Mouse (Mus musculus): ENCODE measurements around the gene Adamts2. TPM values are rescaled to one million over a fixed set of nuclear protein-coding genes. Genes with fewer than 3 reads are reported as not detected.

Adamts2 gene
- total RNA-seq, 2 experiments from 2014 or later = 16.3 to 18.7 TPM

DNA sequence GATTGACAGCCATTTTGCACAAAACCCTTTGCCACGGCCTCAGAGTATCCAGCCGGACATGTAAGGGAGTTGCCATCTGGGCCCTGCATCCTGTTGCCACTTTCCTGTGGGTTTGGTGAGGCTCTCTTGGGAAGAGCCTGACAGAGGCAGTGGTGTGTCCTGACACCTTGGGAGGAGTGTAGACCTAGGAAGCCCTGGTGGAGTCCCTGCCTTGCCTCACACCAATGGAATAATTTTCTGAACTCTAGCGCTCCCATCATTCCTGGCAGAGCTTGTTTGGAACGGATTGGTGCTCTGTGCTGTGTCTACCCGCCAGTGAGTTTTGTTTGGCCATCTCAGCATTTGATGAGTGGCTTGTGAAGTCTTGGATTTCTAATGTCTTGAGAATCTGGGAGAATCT, 19.5 kb downstream of the Adamts2 start:
- DNase-seq = no peak
- intact Hi-C loops (cut with DNase I) = no loop called here

DNA sequence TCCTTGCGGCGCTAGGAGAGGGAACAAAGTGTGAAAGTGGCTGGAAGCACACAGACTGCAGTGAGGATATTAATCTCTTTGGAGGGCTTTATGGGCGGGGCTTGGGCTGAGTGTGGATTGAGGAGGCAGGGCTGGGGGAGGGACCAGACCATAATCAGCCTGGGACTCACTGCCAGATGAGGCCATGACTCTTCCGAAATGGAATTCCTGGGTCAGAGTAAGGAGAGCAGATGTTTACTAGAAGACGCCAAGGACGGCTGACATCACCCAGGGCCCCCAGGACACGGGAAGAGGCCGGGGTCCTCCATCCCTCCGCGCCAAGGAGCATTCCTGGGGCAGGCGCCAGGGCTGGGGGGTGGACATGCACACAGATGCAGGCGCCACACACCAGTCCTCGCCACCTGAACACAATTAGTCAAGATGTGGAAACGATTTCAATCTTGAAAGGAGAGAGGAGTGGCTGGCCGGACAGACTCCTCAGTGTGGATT, 20.4 kb downstream of the Adamts2 start:
- peak; percentile 64 to 69 for DNase-seq
- intact Hi-C loops (cut with DNase I) = no loop called here

DNA sequence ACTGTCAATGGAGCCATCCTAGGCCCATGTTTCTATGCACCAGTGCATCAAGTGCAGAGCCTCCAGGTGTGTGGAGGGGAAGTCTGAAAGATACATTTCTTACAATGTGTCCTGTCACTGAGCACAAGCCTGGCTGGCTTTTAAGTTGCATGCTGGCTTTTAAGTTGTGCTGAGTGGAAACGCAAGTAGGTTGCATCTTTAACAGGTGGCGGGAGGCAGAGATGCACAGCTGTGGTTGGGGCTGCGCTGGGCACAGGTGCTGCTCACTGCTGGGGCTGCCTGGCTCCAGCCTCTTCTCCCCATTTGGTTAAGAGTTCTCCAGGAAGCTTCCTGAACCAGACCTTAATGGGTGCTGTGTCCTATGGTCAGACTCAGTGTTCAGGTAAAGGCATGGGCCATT, 21.9 kb downstream of the Adamts2 start:
- intact Hi-C loops (cut with DNase I) = loop anchor here (2.0 kb wide), 1 partner anchor 145 kb away; no protein-coding TSS in a partner anchor

DNA sequence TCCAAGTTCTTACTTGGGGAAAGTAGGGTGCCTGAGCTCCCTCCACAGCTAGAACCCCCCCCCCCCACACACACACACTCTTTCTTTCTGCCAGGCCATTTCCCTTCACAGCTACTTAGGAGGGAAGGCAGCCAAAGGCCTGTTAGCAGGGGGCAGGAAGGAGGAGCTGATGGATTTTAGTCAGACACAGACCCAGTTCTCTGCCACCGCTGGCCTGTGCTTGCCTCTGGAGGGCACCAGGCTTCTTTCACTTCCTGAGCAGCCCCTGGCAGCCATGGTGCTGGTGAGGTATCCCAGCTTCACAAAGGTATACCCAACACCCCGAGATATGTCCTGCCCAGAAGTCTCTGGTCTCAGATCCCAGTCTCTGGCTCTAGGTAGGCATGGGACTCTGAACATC, 22.4 kb downstream of the Adamts2 start:
- DNase-seq = no peak
- intact Hi-C loops (cut with DNase I) = loop anchor here (2.0 kb wide), 1 partner anchor 145 kb away; no protein-coding TSS in a partner anchor

More for the DNA sequence above, 21.9 kb downstream of the Adamts2 start:
- no peak for DNase-seq

DNA sequence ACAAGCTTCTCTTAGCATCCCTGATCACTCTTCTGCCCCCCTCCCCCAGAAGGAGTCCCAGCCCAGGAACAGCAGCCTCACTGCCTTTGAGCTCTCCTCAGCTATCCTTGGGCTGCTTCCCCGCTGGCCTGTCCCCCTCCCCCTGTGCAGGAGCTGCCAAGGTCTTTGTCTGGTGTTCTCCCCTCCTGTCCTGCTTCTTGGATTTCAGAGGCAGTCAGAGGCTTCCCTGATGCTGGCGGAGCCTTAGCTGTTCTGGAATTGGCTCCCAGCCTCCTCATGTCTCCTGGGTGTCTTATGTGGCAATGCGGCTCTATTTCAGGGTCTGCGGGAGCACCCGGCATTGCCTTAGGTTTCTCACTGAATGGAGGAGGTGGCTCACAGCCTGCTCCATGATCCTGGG, 22.8 kb downstream of the Adamts2 start:
- intact Hi-C loops (cut with DNase I) = loop anchor here (2.0 kb wide), 1 partner anchor 144 kb away; no protein-coding TSS in a partner anchor
- peak in 1 of 2 experiments; percentile 51 for DNase-seq

DNA sequence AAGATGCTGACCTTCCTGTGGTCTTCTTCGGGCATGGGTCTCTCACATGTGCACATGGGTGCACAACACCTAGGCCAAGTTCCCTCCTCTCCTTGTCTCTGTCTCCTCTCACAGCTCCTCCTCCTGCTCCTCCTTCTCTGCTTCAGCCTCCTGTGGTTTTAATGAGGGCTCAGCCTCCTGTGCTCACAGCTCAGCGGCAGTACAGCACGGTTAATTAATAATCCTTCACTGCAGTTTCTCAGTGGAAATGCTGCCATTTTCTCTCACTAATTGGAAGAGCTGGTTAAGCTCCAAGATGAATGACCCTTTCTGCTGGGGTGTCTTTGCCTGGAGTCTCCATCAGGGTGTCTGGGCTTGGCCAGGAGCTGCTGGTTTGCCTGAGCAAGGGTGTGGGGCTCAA, 27.0 kb downstream of the Adamts2 start:
- DNase-seq = no peak
- intact Hi-C loops (cut with DNase I) = no loop called here

DNA sequence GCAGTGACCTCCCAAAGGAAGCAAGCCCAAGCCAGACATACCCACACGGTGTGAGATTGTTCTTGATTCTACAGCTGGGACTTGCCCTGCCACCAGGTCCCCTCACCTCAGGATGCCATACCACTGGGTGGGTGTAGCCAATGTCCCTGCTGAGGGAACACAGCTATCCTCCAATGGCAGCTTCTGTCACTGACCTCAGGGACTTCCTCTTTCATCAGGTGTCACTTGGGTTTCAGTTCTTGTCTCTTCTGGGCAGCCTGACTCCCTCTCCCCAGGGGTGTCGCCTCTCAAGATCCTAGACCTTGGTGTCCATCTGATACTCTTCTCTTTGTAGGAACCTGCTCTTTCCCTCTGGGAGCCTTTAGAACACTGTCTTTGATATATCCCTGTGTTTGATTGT, 28.6 kb downstream of the Adamts2 start:
- intact Hi-C loops (cut with DNase I) = loop anchor here (5.0 kb wide), 1 partner anchor 42 kb away; no protein-coding TSS in a partner anchor
- no peak for DNase-seq

DNA sequence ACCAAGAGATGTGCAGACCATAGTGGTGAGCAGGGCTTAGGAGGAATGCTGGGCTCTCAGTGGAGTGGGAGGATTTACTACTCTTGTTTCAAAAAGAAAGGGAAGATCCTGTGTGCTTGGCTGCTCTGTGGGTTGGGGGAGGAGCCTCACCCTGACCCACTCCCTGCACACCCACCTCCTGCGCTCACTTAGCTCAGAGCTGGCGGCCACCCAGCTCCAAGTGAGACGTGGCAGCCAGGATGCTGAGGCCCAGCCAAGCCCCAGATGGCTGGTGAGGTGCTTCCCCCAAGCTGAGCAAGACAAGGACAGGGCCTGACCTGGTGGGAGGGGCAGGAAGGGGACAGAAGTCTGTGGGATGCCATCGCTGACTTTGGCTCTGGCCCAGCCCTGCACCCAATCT, 30.4 kb downstream of the Adamts2 start:
- intact Hi-C loops (cut with DNase I) = loop anchor here (5.0 kb wide), 1 partner anchor 40 kb away; no protein-coding TSS in a partner anchor

DNA sequence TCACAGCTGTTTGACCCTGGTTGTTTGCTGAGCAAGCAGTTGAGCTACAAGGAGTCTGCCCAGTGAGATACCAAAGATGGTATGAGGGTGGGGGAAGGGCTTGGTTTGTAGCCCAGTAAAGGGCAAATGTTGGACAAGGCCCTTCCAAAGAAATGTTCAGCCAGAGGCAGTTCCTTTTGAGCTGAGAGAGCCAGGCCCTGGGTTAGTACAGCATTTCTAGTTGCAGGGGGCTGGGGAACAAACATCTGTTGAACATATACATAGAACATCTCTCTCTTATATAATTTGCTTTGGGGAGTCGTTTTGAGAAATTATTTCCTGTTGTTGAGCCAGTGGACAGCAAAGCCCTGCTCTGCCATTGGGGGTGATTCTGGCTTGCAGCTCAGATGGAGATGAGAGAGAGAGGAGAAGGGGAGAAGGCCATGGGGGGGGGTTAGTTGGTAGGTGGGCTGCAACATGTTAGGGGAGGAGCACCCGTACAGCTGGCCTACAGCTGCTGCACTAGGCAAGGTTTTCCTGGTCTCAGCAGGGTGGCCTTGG, 33.2 kb downstream of the Adamts2 start:
- intact Hi-C loops (cut with DNase I) = no loop called here
- DNase-seq = no peak

More for the DNA sequence above, 30.4 kb downstream of the Adamts2 start:
- peak; percentile 80 to 83 for DNase-seq

DNA sequence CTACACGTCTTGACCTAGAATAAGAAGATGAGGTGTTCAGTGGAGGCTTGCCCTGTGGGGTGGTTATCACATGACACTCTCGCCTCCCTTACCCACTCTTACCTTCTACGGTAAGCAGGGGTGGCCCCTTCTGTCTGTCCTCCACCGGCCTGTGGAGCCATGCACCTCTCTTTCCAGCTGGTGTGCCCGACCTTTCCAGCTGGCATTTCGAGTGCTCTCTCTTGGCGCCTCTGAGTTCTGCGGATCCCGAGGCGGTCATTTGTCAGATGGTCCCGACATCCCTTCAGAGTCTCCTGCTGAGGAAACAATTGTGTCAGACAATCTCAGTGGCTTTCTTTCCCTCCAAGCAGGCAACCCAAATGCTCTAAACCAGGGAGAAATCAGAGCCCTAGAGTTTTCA, 35.1 kb downstream of the Adamts2 start:
- intact Hi-C loops (cut with DNase I) = no loop called here
- no peak for DNase-seq

DNA sequence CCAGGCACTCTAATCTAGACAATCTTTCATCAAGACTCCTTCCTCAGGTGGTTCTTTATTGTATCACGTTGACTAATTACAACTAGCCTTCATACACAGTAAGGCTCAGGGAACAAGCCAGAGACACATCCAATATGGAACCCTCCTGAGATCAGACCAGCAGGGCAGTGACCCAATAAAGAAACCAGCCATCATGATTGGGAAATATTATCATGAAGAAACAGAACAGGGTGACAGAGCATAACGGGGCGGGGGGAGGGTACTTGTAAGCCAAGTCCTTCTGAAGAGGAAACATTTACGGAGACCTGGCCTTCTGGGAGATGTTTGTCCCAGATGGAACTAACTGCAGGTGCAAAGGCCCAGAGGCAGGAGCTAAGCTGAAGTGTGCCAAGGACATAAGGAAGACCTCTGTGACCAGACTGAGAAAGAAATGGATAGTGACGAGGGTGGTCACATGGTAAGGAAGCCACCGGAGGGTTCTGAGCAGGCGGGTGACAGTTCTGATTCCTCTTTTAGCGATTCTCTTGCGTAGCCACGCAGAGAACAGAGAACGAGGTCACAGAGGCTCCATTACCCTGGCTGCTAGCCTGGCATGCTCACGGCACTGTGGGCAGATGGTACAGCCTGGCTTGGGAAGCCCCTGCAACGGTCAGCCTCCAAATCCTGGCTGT, 36.4 kb downstream of the Adamts2 start:
- DNase-seq = no peak
- intact Hi-C loops (cut with DNase I) = no loop called here

DNA sequence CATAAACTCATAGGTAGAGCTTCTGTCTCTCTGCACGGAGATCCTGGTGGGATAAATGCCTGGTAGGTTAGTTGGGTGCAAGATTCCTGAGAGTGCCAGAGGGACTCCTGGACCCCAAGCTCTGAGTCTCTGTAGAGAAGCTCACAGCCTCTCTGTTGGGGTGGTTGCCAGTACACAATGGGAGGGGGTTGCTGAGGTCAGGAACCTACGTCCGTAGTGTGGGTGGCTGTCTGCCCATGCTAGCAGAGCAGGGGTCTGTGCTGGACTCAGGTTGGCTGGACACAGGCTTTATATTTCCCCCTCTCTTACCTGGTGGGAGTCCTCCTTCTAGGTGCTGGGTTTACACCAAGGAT, 37.0 kb downstream of the Adamts2 start:
- no peak for DNase-seq
- intact Hi-C loops (cut with DNase I) = no loop called here

DNA sequence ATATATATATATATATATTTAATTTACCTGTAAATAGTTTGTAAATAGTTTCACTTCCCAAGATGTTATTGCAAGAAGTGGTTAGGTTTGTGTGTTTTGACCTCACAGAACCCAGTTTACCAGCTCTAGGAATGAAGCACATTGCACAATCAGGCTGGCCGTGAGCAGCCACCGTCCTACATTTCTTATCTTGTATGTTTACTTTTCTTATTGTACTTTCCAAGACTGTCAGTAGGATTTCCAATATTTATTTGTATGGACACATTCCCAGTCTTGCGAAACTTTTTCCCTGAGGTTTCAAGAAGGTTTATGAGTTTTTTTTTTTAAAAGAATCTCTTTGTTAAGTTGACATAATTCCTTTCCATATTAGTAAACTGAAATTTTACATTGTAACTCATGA, 40.7 kb downstream of the Adamts2 start:
- no peak for DNase-seq
- intact Hi-C loops (cut with DNase I) = no loop called here

DNA sequence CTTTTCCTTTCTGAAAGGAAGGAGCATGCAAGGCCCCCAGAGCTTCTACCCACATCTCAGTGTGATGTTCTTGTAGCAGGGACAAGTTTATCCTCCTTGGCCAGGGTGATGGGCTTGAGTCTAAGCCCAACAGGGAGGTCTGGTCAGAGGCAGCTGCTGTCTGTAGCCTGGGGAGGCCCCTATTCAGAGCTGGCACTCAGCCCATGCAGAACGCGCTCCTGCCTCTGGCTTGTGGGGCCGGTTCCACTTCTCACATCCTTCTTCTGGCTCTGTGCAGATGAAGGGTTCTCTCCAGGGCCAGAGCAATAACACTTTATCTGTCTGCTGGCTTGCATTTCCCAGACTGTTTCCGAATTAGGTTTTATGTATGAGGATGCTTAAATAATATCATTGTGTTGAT, 44.3 kb downstream of the Adamts2 start:
- peak; percentile 63 to 64 for DNase-seq
- intact Hi-C loops (cut with DNase I) = no loop called here

DNA sequence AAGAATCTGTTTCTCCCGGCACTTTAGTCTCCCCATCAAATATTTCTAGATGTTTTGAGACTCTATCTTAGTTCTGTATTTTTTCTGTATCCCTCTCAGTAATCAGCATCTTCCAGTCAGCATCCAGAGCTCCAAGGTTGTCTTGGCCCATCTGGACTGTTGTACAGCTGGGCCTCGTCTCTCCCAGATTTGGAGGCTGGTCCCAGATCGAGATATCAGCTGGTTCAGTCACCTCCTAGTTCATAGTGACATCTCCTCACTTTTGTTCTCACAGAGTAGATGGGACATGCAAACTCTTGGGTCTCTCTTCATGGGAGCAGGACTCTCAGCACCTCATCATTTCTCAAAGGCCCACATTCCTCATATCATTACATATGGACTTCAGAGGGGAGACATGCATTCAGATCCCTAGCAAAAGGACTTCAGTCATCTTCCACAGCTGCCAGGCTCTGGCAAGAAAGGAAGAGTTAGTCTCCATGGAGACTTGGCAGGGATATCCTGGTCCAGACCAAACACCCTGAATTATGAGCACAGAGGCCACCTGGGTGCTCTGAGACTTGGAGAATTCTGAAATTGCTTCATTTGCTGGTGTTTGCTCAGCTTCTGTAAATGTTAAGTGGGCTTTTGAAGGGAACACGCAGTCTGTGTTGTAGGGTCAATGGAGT, 46.4 kb downstream of the Adamts2 start:
- intact Hi-C loops (cut with DNase I) = no loop called here
- peak in 1 of 2 experiments; percentile 56 for DNase-seq

DNA sequence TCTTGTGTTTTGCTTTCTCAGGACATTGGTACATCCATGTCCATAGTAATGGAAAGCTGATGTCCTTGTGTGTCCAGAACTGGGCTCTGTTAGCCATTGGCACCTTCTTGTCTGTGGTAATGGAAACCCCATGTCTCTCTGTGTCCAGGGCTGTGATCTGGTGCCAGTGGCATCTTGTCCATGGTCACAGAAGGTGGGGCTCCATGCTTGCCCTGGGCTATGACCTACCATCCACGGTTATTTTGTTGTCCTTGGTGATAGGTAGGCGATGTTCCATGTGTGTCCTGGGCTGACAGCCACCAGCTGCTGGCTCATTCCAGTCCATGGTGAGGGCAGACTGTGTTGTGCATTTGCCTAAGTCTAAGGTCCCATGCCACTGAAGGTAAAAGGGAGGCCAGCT, 48.2 kb downstream of the Adamts2 start:
- DNase-seq = peak in 1 of 2 experiments; percentile 37
- intact Hi-C loops (cut with DNase I) = loop anchor here (2.0 kb wide), 1 partner anchor 23 kb away; no protein-coding TSS in a partner anchor

DNA sequence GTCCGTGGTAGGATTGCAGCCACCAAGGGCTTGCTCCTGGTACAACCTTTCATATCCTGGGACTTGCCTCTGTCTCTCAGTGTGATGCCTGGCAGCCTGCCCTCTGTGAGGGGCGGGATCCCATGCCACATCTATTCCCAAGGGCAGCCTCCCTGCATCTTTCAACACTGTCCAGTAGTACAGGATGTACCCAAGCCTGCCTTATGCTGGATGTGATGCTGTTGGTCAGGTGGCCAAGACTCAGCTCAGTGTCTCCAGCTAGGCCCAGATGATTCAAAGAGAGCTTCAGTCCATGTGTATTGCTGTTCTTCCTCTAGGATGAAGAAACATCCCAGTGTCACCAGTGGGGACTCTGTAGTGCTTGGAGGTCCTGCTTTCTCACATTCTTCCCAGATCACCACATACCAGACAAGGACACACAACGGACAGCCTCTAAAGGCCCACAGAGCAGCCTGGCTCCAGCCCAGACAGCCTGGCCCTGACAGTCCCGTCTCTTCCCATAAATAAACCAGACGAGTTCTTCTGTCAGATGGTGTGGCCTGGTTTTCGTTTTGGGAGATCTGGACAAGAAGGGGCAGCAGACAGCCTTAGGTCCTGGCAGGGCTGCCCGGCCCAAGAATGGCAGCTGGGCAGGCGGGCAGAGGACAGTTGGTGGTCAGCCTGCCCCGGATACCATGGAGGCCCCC, 52.0 kb downstream of the Adamts2 start:
- intact Hi-C loops (cut with DNase I) = no loop called here
- peak; percentile 46 to 60 for DNase-seq

DNA sequence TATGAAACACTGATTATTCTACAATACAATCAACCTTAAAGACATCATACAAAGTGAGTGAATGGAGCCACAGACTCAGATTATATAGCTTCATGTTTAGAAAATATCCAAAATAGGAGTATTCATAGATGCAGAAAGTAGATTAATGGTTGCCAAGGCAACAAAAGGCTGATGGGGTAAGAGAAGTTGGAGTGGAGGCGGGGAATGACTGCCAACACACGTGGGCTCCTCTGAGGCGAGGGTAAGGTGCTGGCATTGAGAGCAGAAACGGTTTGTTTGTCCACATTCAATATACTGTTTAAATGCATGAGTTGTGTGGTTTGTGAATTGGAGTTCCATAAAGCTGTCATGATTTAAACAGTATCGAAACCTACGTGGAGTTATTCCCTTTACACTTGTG, 56.9 kb downstream of the Adamts2 start:
- intact Hi-C loops (cut with DNase I) = no loop called here
- no peak for DNase-seq

DNA sequence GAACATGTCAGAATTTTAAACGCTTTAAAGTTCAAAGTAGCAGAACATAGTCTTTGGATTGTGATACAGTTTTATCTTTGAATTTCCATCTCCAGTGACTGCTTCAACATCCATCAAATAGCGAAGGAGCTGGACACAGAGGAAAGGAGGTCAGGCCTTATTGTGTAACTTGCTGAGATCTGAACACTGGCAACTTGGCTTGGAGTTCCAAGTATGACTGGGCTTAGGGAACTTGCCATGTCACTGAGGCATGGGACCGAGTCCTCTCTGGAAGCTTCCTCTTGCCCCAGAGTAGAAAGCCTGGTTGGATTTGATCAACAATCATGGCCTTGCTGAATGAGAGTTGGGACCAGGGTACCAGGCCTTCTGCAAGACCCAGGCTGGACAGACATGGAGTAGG, 60.3 kb downstream of the Adamts2 start:
- intact Hi-C loops (cut with DNase I) = no loop called here
- DNase-seq = no peak

DNA sequence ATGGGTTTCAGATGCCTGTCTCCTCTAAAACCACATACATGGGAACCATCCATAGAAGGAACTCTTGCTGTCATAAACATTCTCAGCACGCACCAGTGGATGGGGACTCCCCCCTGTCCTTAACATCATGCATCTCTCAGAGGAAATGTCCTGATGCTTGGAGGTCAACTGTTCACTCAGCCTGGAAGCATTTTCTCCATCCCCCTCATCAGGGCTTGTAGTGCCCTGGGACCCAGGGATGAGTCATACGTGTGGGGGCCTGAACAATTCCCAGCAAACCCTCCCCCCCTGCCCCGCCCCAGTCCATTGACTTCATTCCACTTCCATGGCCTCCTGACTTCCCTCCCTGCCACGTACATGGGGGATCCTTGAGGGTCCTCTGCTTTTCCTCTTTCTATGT, 62.9 kb downstream of the Adamts2 start:
- no peak for DNase-seq
- intact Hi-C loops (cut with DNase I) = no loop called here

All from heart, postnatal 36 days (tissue).